Mouse (Mus musculus): Measurements from ENCODE around the gene Mgat4b. TPM values are rescaled to one million over a fixed set of nuclear protein-coding genes. Genes with fewer than 3 reads are reported as not detected.
A peak's percentile ranks its signal among the peaks of the same experiment; 100 is the strongest.

The Mgat4b gene
- polyA plus RNA-seq, 1 experiment from 2014 or later: 41.3 TPM

GRCm38 (mm10) chr11:50263198-50263597, 52.5 kb downstream of the Mgat4b start:
- H3K9ac ChIP-seq (replicated peaks; ENCODE audit: low read length): no peak overlapping the region
- DNase-seq: no peak
- H3K9me3 ChIP-seq (ENCODE audit: control insufficient read depth, low read length): no peaks in the 10 kb centered on the region
- no peak overlapping the region for H3K4me2 ChIP-seq (ENCODE audit: low read length)
- peaks cover 84% of the 10 kb centered on the region for H3K36me3 ChIP-seq (ENCODE audit: control insufficient read depth, insufficient read depth, low read length)
- H3K27ac ChIP-seq (replicated peaks; ENCODE audit: low read depth, low read length): no peak overlapping the region
- H3K4me1 ChIP-seq (ENCODE audit: control insufficient read depth, insufficient read depth, low read length): no peaks in the 10 kb centered on the region
- whole genome bisulfite sequencing: 91% methylated on average over 3 of the region's 3 CpGs
- no peak overlapping the region for H3K4me3 ChIP-seq (replicated peaks; ENCODE audit: low read depth, low read length)
- no peaks in the 10 kb centered on the region for H3K27me3 ChIP-seq (ENCODE audit: control insufficient read depth, insufficient read depth, low read length)
- no peak for ATAC-seq (ENCODE audit: low FRiP score, low TSS enrichment)

DNA sequence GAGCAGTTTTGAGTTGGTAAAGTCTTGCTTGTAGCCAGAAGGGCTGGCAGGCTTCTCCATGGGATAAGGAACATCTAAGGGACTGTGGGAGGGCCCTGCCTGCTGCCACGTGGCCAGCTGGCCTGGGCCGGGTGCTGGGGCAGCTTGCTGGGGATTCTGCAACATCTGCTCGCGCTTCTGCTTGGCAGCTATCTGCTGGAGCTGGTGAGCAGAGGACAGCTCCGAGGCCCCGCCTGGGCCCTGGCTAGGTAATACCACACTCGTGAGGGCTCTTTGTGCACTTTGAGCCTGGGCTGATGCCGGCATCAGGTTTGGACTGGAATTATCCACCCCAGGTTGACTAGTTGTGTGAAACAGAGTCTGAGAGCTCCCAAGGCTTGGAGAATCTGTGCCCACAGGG, 55.2 kb downstream of the Mgat4b start:
- H3K27ac ChIP-seq (replicated peaks; ENCODE audit: low read depth, low read length): no peak overlapping the region
- H3K4me3 ChIP-seq (replicated peaks; ENCODE audit: low read depth, low read length): no peak overlapping the region
- ATAC-seq (ENCODE audit: low FRiP score, low TSS enrichment) (no peak), DNase-seq (no peak)
- no peaks in the 10 kb centered on the region for H3K27me3 ChIP-seq (ENCODE audit: control insufficient read depth, insufficient read depth, low read length)
- H3K4me1 ChIP-seq (ENCODE audit: control insufficient read depth, insufficient read depth, low read length): no peaks in the 10 kb centered on the region
- no peaks in the 10 kb centered on the region for H3K9me3 ChIP-seq (ENCODE audit: control insufficient read depth, low read length)
- WGBS: 89% methylated on average over 8 of the region's 8 CpGs
- H3K36me3 ChIP-seq (ENCODE audit: control insufficient read depth, insufficient read depth, low read length): peaks cover 56% of the 10 kb centered on the region
- no peak overlapping the region for H3K9ac ChIP-seq (replicated peaks; ENCODE audit: low read length)
- no peak overlapping the region for H3K4me2 ChIP-seq (ENCODE audit: low read length)

GRCm38 (mm10) chr11:50266997-50267396, 56.3 kb downstream of the Mgat4b start:
- Histone ChIP-seq H3K9ac (replicated peaks; ENCODE audit: low read length) (no peak overlapping the region), H3K9me3 (ENCODE audit: control insufficient read depth, low read length) (no peaks in the 10 kb centered on the region), H3K27ac (replicated peaks; ENCODE audit: low read depth, low read length) (no peak overlapping the region), H3K27me3 (ENCODE audit: control insufficient read depth, insufficient read depth, low read length) (no peaks in the 10 kb centered on the region), H3K4me2 (ENCODE audit: low read length) (no peak overlapping the region), H3K36me3 (ENCODE audit: control insufficient read depth, insufficient read depth, low read length) (peaks cover 46% of the 10 kb centered on the region), H3K4me1 (ENCODE audit: control insufficient read depth, insufficient read depth, low read length) (no peaks in the 10 kb centered on the region), H3K4me3 (replicated peaks; ENCODE audit: low read depth, low read length) (no peak overlapping the region)
- 94% methylated on average over 3 of the region's 3 CpGs for WGBS
- ATAC-seq (ENCODE audit: low FRiP score, low TSS enrichment): no peak
- no peak for DNase-seq

DNA sequence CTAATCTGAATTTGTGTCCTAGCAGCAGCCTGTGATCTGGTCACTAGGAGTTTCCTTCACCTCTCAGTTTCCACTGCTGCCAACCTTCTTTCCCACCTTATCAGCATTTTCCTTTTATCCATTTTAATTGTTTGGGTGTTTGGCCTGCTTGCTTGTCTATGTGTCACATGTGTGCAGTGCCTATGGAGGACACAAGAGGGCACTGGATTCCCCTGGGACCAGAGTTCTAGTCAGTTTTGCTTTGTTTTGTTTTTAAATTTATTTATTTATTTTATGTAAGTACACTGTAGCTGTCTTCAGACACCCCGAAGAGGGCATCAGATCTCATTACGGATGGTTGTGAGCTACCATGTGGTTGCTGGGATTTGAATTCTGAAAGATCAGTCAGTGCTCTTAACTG, 58.5 kb downstream of the Mgat4b start:
- no peaks in the 10 kb centered on the region for H3K4me1 ChIP-seq (ENCODE audit: control insufficient read depth, insufficient read depth, low read length)
- no peaks in the 10 kb centered on the region for H3K27me3 ChIP-seq (ENCODE audit: control insufficient read depth, insufficient read depth, low read length)
- peaks cover 26% of the 10 kb centered on the region for H3K36me3 ChIP-seq (ENCODE audit: control insufficient read depth, insufficient read depth, low read length)
- no peak overlapping the region for H3K4me2 ChIP-seq (ENCODE audit: low read length)
- no peak for ATAC-seq (ENCODE audit: low FRiP score, low TSS enrichment)
- no peak overlapping the region for H3K4me3 ChIP-seq (replicated peaks; ENCODE audit: low read depth, low read length)
- no peak overlapping the region for H3K9ac ChIP-seq (replicated peaks; ENCODE audit: low read length)
- WGBS: 92% methylated on average over 2 of the region's 2 CpGs
- no peaks in the 10 kb centered on the region for H3K9me3 ChIP-seq (ENCODE audit: control insufficient read depth, low read length)
- H3K27ac ChIP-seq (replicated peaks; ENCODE audit: low read depth, low read length): no peak overlapping the region
- DNase-seq: peak; percentile 52

DNA sequence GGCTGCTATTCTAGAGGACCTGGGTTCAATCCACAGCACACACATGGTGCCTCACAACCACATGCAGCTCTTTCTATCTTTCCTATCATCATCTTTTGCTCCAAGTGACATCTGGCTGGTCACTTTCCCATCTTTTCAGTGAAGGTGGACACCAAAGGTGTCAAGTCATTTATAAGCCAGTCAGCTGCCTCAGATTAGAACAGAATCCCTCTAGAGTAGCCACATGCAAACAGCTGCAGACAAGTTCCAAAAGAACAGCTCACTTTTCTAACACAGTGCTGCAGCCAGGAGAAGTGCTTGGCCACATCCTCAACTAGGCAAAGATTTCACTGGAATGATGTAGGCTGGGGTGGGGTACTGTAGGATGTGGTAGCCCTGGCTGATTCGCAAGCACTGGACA, 59.2 kb downstream of the Mgat4b start:
- no peaks in the 10 kb centered on the region for H3K4me1 ChIP-seq (ENCODE audit: control insufficient read depth, insufficient read depth, low read length)

DNA sequence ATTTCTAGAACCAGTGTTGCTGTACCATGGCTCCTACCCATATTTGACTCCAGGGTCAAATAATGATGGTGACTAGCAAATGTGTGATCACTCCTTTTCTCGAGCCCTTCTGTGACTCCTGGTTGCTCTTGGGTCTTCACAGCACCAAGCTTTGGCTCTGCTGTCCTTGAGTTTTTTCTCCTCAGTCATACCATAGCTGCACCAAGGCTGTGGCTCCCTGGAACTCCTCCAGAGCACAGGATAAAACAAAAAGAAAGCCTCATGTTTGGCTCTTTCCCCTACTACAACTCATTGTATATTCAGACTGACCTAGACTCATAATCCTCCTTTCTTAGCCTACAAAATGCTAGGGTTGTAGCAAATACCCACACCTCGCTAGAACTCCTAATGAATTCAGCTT, 62.1 kb downstream of the Mgat4b start:
- 78% methylated on average over 2 of the region's 2 CpGs for WGBS
- Histone ChIP-seq H3K9me3 (ENCODE audit: control insufficient read depth, low read length) (no peaks in the 10 kb centered on the region), H3K27ac (replicated peaks; ENCODE audit: low read depth, low read length) (no peak overlapping the region), H3K27me3 (ENCODE audit: control insufficient read depth, insufficient read depth, low read length) (no peaks in the 10 kb centered on the region), H3K4me2 (ENCODE audit: low read length) (no peak overlapping the region), H3K4me1 (ENCODE audit: control insufficient read depth, insufficient read depth, low read length) (no peaks in the 10 kb centered on the region), H3K36me3 (ENCODE audit: control insufficient read depth, insufficient read depth, low read length) (no peaks in the 10 kb centered on the region), H3K4me3 (replicated peaks; ENCODE audit: low read depth, low read length) (no peak overlapping the region), H3K9ac (replicated peaks; ENCODE audit: low read length) (no peak overlapping the region)
- no peak for ATAC-seq (ENCODE audit: low FRiP score, low TSS enrichment)
- DNase-seq: no peak

More for the DNA sequence above, 59.2 kb downstream of the Mgat4b start:
- DNase-seq: no peak
- no peak for ATAC-seq (ENCODE audit: low FRiP score, low TSS enrichment)
- peaks cover 19% of the 10 kb centered on the region for H3K36me3 ChIP-seq (ENCODE audit: control insufficient read depth, insufficient read depth, low read length)
- no peak overlapping the region for H3K9ac ChIP-seq (replicated peaks; ENCODE audit: low read length)
- H3K27me3 ChIP-seq (ENCODE audit: control insufficient read depth, insufficient read depth, low read length): no peaks in the 10 kb centered on the region
- 100% methylated on average over 1 of the region's 1 CpGs for WGBS
- no peaks in the 10 kb centered on the region for H3K9me3 ChIP-seq (ENCODE audit: control insufficient read depth, low read length)
- no peak overlapping the region for H3K4me3 ChIP-seq (replicated peaks; ENCODE audit: low read depth, low read length)
- no peak overlapping the region for H3K27ac ChIP-seq (replicated peaks; ENCODE audit: low read depth, low read length)
- H3K4me2 ChIP-seq (ENCODE audit: low read length): no peak overlapping the region

GRCm38 (mm10) chr11:50275077-50275476, 64.4 kb downstream of the Mgat4b start:
- Histone ChIP-seq H3K9ac (replicated peaks; ENCODE audit: low read length) (no peak overlapping the region), H3K9me3 (ENCODE audit: control insufficient read depth, low read length) (no peaks in the 10 kb centered on the region), H3K4me1 (ENCODE audit: control insufficient read depth, insufficient read depth, low read length) (no peaks in the 10 kb centered on the region), H3K4me2 (ENCODE audit: low read length) (no peak overlapping the region), H3K36me3 (ENCODE audit: control insufficient read depth, insufficient read depth, low read length) (no peaks in the 10 kb centered on the region), H3K4me3 (replicated peaks; ENCODE audit: low read depth, low read length) (no peak overlapping the region), H3K27ac (replicated peaks; ENCODE audit: low read depth, low read length) (no peak overlapping the region), H3K27me3 (ENCODE audit: control insufficient read depth, insufficient read depth, low read length) (no peaks in the 10 kb centered on the region)
- WGBS: 95% methylated on average over 2 of the region's 2 CpGs
- no peak for ATAC-seq (ENCODE audit: low FRiP score, low TSS enrichment)
- DNase-seq: no peak

DNA sequence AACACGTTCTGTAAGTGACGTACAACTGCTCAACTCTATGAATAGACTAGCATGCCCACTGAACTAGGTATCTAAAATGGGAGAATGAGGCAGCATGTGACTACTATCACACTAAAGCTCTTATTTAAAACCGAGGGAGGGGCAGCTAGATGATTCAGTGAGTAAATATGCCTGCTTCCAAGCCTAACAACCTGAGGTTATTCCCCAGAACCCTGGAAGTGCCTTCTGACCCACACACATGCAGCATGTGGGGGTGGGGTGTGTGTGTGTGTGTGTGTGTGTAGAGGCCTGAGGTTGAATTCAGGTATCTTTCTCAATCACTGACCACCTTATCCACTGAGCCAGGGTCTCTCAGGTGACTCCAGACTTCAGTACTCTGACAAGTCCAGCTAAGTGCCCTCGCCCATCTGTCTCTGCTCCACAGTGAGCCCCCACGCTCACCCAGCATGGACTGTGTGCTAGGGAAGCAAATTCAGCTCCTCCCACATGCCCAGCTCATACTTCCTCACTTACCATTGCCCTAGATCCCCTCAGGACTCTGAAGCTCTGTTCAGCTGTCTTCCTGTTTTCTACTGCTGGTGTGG, 65.0 kb downstream of the Mgat4b start:
- H3K4me3 ChIP-seq (replicated peaks; ENCODE audit: low read depth, low read length): no peak overlapping the region
- 88% methylated on average over 5 of the region's 5 CpGs for WGBS
- ATAC-seq (ENCODE audit: low FRiP score, low TSS enrichment): no peak
- peaks cover 2% of the 10 kb centered on the region; the same call in 1 of the 2 replicates for H3K36me3 ChIP-seq (ENCODE audit: control insufficient read depth, insufficient read depth, low read length)
- H3K27ac ChIP-seq (replicated peaks; ENCODE audit: low read depth, low read length): no peak overlapping the region
- H3K9me3 ChIP-seq (ENCODE audit: control insufficient read depth, low read length): no peaks in the 10 kb centered on the region
- H3K4me1 ChIP-seq (ENCODE audit: control insufficient read depth, insufficient read depth, low read length): no peaks in the 10 kb centered on the region
- no peak overlapping the region for H3K9ac ChIP-seq (replicated peaks; ENCODE audit: low read length)
- DNase-seq: no peak
- H3K27me3 ChIP-seq (ENCODE audit: control insufficient read depth, insufficient read depth, low read length): no peaks in the 10 kb centered on the region
- H3K4me2 ChIP-seq (ENCODE audit: low read length): no peak overlapping the region

DNA sequence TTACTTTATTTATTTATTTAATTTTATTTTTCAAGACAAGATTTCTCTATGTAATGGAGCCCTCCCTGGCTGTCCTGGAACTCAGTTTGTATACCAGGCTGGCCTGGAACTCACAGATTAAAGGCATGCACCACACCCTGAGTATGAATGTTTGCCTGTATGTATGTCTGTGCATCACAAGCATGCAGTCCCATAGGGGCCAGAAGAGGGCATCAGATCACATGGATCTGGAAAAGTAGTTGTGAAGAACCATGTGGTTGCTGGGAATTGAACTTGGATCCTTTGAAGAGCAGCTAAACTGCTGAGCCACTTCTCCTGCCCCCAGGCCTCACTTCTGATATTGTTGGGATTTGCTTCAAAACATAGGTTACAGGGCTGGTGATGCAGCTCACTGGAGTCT, 66.3 kb downstream of the Mgat4b start:
- Histone ChIP-seq H3K4me2 (ENCODE audit: low read length) (no peak overlapping the region), H3K4me1 (ENCODE audit: control insufficient read depth, insufficient read depth, low read length) (no peaks in the 10 kb centered on the region), H3K9ac (replicated peaks; ENCODE audit: low read length) (no peak overlapping the region), H3K36me3 (ENCODE audit: control insufficient read depth, insufficient read depth, low read length) (peaks cover 7% of the 10 kb centered on the region; the same call in 1 of the 2 replicates), H3K27ac (replicated peaks; ENCODE audit: low read depth, low read length) (no peak overlapping the region), H3K4me3 (replicated peaks; ENCODE audit: low read depth, low read length) (no peak overlapping the region), H3K27me3 (ENCODE audit: control insufficient read depth, insufficient read depth, low read length) (no peaks in the 10 kb centered on the region), H3K9me3 (ENCODE audit: control insufficient read depth, low read length) (no peaks in the 10 kb centered on the region)
- DNase-seq (no peak), ATAC-seq (ENCODE audit: low FRiP score, low TSS enrichment) (no peak)
